Mouse (Mus musculus) cerebellum, postnatal 14 days (tissue): ENCODE results near the gene Galnt13.
A peak's percentile ranks its signal among the peaks of the same experiment; 100 is the strongest.
"Not testable (repeated sequence)": the region's sequence is repeated elsewhere in the genome, so short reads cannot be mapped to it uniquely, and the experiment has no call there.

Experiments used
- DNase-seq, 2 experiments: peaks; one replicate each; pipeline ENCODE4 v3.0.0; 2021; ENCODE audit warnings: mixed read lengths in 2 of 2

Galnt13 gene

DNA sequence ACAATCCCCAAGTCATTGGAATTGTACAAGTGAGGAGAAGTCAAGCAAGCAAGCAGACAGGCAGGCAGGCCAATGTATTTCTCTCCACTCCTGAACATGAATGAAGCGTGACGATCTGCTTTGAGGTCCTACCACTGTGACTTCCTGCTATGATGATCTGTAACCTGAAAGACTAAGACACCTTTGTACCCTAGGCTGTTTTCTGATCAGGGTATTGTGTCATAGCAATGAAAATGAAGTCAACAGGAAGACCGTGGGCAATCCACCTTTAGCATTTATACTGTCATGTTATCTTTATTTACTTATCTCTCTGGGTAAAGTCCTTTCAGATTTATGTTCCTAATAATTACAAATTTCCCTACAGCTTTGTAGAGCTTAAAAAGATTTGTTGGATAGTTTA, 500.3 kb downstream of the Galnt13 start:
- no peak for DNase-seq

DNA sequence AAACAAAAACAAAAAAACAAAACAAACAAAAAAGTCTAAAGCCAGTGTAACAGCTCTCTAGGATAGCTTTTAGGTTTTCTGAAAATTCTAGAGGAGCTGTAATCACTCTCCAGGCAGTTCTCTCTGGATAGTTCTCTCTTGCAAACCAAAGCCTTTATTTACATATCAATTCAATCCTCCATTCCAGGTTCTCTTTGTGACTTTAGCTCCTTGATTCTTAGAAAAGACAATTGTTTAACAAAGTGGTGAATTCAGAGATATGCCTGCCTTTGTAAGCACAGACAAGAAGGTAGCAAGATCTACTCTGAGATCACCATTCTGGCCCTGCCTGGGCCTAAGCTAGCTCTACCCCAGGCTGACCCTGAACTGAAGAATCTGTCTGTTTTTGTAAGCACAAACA, 501.2 kb downstream of the Galnt13 start:
- DNase-seq: no peak

DNA sequence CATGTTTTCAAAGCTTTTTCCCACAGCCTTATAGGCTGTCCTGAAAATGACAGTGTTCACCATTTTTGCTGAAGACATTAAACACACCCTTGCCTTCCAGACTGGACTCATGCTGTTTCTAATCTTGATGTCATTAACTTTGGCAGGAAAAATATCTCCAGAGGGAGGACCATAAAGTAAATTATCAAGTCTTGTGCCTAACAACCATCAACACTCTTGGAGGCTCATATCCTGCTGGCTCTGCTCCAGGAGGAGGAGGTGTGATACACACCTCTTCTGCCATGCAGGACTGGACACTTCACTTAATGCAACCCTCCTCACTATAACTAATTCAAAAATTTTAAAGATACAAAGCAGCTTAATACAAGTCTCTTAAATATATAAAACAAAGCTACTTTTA, 502.0 kb downstream of the Galnt13 start:
- peak in 1 of 2 experiments; percentile 5 for DNase-seq

DNA sequence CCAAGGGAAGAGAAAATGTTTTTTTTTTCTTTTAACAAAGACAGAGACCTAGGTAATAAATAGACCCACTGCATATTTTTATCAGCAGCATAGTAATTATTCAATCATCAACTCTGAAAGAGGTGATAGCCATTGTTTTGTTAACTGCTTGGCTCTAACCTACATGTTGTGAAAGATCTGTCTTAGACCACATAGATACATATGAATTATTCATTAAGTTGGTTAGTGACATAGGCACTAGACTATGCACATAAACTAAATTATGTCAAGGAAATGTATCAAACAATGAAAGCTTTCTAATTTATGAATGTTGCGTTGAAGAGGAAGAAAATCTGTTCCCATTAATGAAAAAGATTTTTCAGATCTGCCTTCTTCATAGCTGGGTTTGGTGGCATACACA, 507.3 kb downstream of the Galnt13 start:
- no peak for DNase-seq

DNA sequence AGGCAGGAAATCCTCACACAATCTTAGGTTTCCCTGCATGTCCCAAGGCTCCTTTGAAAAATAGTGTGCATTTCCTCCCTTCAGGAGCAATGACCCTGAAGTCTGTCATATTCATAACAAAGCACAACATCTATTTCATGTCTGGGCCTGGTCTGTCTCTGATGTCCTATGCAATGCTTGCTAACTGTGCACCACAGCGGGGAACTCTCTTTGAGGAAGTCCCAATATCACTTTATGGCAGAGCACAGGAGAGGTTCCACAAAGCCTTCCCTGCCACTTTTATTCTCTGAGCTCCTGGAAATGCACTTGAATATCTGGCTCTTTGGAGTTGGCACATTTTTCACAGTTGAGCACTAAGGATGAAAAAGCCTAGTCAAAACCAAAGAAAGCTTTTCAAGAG, 547.7 kb downstream of the Galnt13 start:
- DNase-seq: no peak

DNA sequence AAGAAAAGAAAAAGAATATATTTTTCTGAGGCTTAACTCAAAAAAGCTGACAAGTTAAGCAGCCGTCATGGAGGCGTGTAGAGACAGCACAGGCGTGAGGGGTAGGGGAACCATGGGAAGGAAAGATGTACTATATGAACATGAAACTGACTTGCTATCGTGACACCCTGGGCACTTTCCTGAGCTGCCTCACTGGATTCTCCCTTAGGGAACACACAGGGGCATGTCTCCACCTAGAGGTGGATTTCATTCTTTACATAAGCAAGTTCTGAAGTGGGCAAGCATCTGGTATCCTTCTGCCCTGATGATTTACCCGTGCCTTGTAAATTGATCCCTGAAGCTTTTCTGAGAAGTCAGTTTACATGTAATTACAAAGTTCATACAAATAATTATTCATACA, 586.4 kb downstream of the Galnt13 start:
- not testable (repeated sequence) for DNase-seq

DNA sequence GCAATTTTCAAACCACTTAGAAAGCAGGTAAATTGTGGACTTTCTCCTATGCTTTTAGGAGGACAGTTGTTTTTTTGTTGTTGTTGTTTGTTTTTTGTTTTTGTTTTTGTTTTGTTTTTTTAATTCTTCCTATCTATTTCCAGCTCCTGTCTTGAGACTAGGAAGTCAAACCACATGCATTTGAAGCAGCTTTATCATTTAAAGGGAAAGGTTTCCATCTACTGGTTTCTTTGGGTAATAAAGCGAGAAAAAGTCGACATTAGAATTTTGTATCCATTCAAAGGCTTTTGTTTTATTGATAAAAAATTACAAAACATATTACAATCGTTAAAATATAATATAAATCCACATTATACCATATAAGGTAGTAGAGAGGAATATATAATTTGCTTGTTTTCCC, 598.5 kb downstream of the Galnt13 start:
- DNase-seq: no peak

DNA sequence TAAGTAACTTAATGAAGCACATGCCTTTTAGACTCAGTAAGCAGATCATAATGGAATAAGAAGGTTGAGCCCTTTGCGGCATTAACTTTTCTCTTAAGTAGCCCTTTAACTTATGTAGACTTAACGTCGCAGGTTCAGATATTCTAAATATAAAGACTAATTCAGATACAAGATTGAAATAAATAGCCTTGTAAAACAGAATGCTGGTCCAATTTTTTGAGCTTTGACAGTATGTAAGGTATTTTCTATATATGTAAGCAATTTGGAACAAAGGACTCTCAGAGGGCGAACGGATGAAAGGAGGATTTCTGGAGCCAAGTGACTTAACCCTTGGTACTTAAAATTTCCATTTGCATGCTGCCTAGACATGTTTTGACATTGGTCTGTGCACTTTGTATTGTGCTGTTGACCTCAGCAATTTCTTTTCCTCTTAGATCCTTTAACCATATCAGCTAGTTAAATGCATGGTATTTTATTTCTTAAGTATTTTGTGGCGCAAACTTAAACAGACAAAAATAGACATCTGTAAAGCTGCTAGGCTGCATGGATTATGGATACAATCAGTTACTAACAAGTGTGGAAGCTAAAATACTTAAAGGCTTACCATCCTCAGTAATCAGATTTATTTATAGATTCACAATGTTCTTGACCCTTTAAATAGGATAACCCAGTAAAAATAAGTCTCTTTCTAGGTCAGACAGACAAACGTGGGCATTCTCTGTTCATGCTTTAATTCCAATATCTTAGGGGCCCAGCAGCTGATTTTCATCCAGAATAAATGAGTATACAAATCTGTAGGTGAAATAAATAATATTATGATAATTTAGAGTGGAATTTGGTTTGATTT, 629.6 kb downstream of the Galnt13 start:
- no peak for DNase-seq

DNA sequence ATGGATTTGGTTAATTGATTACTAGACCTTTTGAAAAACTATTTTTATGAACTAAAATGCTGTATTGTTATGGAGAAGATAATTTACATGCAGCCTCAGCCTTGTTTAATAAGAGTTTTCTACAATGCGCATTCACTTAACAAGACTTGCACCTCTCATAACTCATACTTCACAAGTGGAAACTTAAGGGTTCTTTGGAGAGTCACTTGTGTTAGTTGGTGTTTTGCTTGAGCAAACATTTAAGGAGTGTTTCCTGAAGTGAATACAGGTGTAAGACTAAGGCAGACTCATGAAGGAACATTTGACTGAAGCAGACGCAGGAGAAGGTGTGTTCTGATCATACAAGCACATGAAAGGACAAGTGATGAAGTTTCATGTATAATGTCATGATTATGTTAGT, 649.5 kb downstream of the Galnt13 start:
- no peak for DNase-seq

DNA sequence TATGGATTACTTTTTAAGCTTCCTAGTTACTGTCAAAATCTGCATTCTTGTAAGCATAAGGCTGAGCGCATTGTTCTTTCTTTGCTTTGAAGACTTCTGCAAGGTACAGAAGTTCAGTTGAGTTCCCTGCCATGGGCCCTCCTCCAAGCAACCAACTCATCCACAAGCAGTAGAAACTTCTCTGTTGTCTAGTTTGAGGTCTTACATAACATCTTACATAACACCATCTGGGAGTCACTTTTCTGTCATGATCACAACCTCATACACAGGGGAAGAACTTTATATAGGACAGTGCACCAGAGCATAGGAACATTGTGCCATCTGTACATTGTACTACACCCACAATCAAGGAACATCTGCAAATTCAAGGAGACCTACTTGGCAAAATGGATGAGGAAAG, 651.9 kb downstream of the Galnt13 start:
- DNase-seq: no peak

DNA sequence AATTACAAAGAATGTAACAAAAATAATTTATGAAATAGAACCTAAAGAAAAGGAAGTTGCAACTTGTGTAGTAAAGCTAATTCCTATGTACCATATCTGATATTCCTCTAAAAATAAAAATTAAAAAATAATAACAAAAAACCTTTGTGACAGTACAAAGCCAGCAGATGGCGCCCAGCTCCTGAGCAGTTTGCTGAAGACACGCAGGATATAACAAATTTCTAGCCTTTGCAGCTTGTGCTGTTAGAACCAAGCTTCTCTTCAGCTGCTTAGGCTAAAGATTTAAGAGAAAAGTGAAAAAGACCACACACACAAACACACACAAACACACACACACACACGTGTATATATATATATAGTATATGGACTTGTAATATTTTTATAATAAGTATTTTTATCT, 654.2 kb downstream of the Galnt13 start:
- DNase-seq: peak; percentile 64 to 76

DNA sequence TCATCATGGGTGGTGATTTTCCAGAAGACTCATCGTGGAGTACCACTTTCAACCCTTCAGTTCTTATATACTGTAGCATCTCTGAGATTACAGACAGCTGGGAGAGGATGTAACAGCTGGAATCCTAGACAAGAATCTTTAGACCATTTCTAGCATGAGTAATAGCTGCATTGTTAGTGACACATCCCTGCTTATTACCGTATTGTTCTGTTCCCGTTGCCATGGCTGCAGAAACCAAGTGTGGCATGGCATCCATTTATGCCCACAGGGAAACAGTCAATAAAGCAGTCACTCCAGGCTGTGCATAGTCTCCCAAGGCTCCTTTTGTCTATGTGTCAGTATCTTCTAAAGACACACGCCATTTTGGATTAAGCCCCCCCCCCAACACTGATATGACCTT, 655.4 kb downstream of the Galnt13 start:
- no peak for DNase-seq

DNA sequence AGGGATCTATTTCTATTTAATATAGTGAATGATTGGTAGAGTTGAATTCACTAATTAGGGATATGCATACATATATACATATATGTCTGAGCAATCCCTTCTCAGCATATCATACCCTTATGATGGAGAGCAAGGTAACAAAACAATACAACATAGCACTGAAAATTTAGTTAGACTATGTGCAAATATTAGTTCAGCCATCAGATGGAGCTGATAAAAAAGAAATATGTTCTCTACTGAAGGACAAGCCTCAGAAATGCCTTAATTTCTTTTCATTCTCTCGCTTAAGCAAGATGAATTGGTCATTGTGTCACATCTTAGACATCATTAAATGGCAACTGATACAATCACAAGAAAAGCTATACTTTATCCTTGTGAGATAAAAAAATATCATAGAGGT, 663.0 kb downstream of the Galnt13 start:
- no peak for DNase-seq

DNA sequence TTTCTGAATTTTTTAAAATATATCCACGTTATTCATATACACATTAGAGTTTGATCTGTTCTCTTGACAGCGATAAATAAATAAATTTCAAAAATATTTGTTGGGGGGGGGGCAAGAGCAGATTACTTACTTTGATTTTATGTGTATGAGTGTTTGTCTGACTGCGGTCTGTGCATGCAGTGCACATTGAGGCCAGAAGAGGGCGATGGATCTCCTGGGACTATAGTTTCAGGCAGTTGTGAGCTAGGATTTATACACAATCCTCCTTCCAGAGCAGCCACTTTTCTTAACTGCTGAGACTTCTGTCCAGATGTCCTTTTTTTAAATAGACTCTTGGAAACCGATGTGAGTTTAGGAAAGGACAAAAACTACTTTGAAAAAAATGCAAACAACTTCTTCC, 665.2 kb downstream of the Galnt13 start:
- peak; percentile 11 to 51 for DNase-seq

DNA sequence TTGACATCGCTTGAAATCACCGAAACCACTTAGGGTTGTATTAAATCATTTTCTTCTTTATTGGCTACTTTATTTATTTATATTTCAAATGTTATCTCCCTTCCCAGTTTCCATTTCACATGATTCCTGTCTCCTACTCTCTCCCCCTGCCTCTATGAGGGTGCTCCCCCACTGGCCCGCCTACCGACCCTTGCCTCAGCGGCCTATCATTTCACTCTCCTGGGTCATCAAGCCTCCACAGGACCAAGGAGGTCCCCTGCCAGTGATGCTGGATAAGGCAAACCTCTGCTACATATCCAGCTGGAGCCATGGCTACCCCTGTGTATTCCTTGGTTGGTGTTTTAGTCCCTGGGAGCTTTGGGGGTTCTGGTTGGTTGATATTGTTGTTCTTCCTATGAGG, 667.4 kb downstream of the Galnt13 start:
- DNase-seq: no peak

DNA sequence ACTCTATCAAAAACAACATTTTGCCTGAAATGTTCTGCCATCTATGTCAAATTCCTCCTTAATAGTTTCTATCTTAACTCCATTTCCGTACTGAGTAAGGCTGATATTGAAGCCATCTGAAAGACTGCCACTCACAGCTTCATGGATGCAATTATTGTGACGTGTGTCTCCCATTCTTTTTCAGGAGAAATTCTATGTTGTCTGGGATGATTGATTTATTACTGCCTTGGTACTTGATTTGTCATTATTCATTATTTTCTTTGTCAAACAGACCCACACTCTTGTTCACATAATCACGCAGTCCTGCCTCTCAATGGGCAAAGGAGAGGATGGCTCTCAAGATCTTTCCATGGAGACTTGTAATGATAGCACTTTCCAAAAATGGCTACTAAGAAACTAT, 671.7 kb downstream of the Galnt13 start:
- no peak for DNase-seq

DNA sequence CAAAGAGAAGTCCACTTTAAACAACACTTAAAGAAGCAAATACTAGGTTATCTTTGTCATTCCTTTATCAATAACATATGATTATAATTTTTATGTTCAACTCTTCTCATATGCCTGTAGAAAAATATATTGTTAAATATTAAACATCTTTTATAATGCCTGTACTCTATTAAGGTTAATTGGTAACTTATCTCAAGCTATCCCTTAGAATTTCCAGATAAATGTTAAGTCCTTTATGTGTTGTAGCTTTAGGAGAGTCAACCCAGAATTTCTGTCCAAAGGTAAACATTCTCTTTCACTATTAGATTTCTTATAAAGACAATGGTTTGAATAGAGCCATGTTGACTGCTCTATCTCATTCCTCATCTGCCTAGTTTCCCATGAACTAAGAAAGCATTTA, 717.0 kb downstream of the Galnt13 start:
- no peak for DNase-seq

DNA sequence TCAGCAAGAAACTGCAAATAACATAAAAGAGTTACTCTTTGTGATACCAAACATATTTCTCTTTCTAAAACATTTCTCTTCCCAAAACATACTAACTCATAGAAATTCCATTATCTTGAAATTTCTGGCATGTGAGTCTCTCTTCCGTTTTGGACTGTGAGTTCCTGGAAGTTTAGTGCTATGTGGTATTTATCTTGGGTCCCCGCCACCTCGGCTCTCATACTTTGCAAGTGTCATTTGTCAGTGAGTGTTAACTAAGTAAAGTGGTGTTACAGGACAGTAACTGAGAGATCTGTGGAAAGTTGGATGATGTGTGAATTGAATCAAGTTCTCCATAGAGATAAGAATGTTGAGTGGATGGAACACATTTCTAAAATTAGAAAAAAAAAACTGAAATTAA, 728.7 kb downstream of the Galnt13 start:
- no peak for DNase-seq
